Mouse (Mus musculus) CH12.LX (cell line): ENCODE measurements around the gene Uap1l1. TPM values are rescaled to one million over a fixed set of nuclear protein-coding genes. Genes with fewer than 3 reads are reported as not detected.

Source experiments
- DNase-seq: peaks from one replicate; pipeline ENCODE4 v3.0.0-alpha.2; 2013; ENCODE audit errors: extremely low read depth
- H3K27ac ChIP-seq: 2 replicates; pipeline ENCODE4 v1.5.1; 2012; ENCODE audit warnings: low read depth, mild to moderate bottlenecking, control low read depth, moderate library complexity; ENCODE audit not compliant: insufficient read depth
- H3K27me3 ChIP-seq: replicated peaks from 2 replicates; pipeline ENCODE3; 2012; ENCODE audit warnings: inconsistent platforms
- H3K36me3 ChIP-seq, 2 experiments: replicated peaks in 1 of 2; 2 replicates each; pipeline versions ENCODE3 to v1.6.1; 2012; ENCODE audit warnings: inconsistent platforms in 1 of 2, low read length in 1 of 2, mild to moderate bottlenecking in 1 of 2, mixed read lengths in 1 of 2, moderate library complexity in 1 of 2; ENCODE audit not compliant: control insufficient read depth in 1 of 2, insufficient read depth in 1 of 2
- H3K4me1 ChIP-seq, 2 experiments: 2 replicates each; pipeline ENCODE4 v1.6.1; 2012; ENCODE audit warnings: inconsistent platforms in 1 of 2, moderate library complexity in 1 of 2; ENCODE audit not compliant: insufficient read depth in 2 of 2, control insufficient read depth in 1 of 2
- H3K4me2 ChIP-seq: 2 replicates; pipeline ENCODE4 v1.6.1; 2012; ENCODE audit warnings: low read depth, mild to moderate bottlenecking, control low read depth; ENCODE audit not compliant: poor library complexity, insufficient read depth, severe bottlenecking
- H3K4me3 ChIP-seq, 3 experiments: fragments of 150-350 bp in 1 of 3; sonication (generic) in 1 of 3; replicated peaks in 1 of 3; 2 replicates each; pipeline versions ENCODE3 to v1.5.1; 2011 to 2012; ENCODE audit warnings: low read depth in 2 of 3, low read length in 2 of 3, mild to moderate bottlenecking in 2 of 3, moderate library complexity in 2 of 3, control low read depth in 1 of 3, improper control_type of control experiment in 1 of 3, inconsistent platforms in 1 of 3, mixed read lengths in 1 of 3; ENCODE audit not compliant: poor library complexity in 1 of 3
- H3K79me2 ChIP-seq: replicated peaks from 2 replicates; pipeline ENCODE4 v1.6.1; 2012; ENCODE audit warnings: mild to moderate bottlenecking, moderate library complexity; ENCODE audit not compliant: control insufficient read depth, poor library complexity, insufficient read depth, severe bottlenecking; ENCODE audit errors: extremely low read depth
- H3K9ac ChIP-seq: 2 replicates; pipeline ENCODE4 v1.6.1; 2012; ENCODE audit warnings: low read depth, mild to moderate bottlenecking, control low read depth, moderate library complexity; ENCODE audit not compliant: insufficient read depth
- H3K9me3 ChIP-seq: replicated peaks from 2 replicates; pipeline ENCODE3; 2012; ENCODE audit warnings: low read length, inconsistent platforms, mixed read lengths
- CHD1 ChIP-seq: IDR thresholded peaks from 2 replicates; pipeline ENCODE4 v1.6.1; 2012; ENCODE audit warnings: low read depth, low read length, improper control_type of control experiment, inconsistent platforms
- CHD2 ChIP-seq: IDR thresholded peaks from 2 replicates; pipeline ENCODE4 v1.6.1; 2011; ENCODE audit warnings: low read length, improper control_type of control experiment
- CTCF ChIP-seq, 2 experiments: IDR thresholded peaks in 1 of 2; conservative IDR thresholded peaks in 1 of 2; 2 replicates each; pipeline ENCODE4 v1.5.1; 2011 to 2012; ENCODE audit warnings: low read depth in 2 of 2, low read length in 2 of 2, improper control_type of control experiment in 1 of 2, inconsistent platforms in 1 of 2, mild to moderate bottlenecking in 1 of 2, moderate library complexity in 1 of 2
- E2F4 ChIP-seq: IDR thresholded peaks from 2 replicates; pipeline ENCODE4 v1.6.1; 2011; ENCODE audit warnings: low read depth, low read length, improper control_type of control experiment; ENCODE audit not compliant: insufficient replicate concordance
- ELF1 ChIP-seq: IDR thresholded peaks from 2 replicates; pipeline ENCODE4 v1.6.1; 2014; ENCODE audit warnings: low read depth, mild to moderate bottlenecking, inconsistent platforms, low read length, improper control_type of control experiment
- EP300 ChIP-seq: IDR thresholded peaks from 2 replicates; pipeline ENCODE4 v1.6.1; 2011; ENCODE audit warnings: low read length, improper control_type of control experiment
- ETS1 ChIP-seq: conservative IDR thresholded peaks from 2 replicates; pipeline ENCODE4 v1.6.1; 2012; ENCODE audit warnings: low read depth, mild to moderate bottlenecking, inconsistent platforms, low read length, improper control_type of control experiment, moderate library complexity
- GABPA ChIP-seq: IDR thresholded peaks from 2 replicates; pipeline ENCODE4 v1.6.1; 2012; ENCODE audit warnings: low read depth, low read length, improper control_type of control experiment, inconsistent platforms; ENCODE audit not compliant: insufficient replicate concordance
- JUN ChIP-seq: IDR thresholded peaks from 2 replicates; pipeline ENCODE4 v1.6.1; 2011; ENCODE audit warnings: low read depth, mild to moderate bottlenecking, low read length, improper control_type of control experiment, moderate library complexity; ENCODE audit not compliant: insufficient read depth
- JUND ChIP-seq: conservative IDR thresholded peaks from 2 replicates; pipeline ENCODE4 v1.6.1; 2011; ENCODE audit warnings: low read depth, low read length, improper control_type of control experiment
- MAFK ChIP-seq: IDR thresholded peaks from 2 replicates; pipeline ENCODE4 v1.6.1; 2011; ENCODE audit warnings: low read length, improper control_type of control experiment; ENCODE audit not compliant: insufficient replicate concordance
- MAZ ChIP-seq: IDR thresholded peaks from 2 replicates; pipeline ENCODE4 v1.6.1; 2012; ENCODE audit warnings: low read depth, mild to moderate bottlenecking, inconsistent platforms, low read length, improper control_type of control experiment, moderate library complexity
- MXI1 ChIP-seq: IDR thresholded peaks from 2 replicates; pipeline ENCODE4 v1.6.1; 2011; ENCODE audit warnings: mild to moderate bottlenecking, low read depth, low read length, improper control_type of control experiment
- NELFE ChIP-seq: IDR thresholded peaks from 2 replicates; pipeline ENCODE4 v1.6.1; 2011; ENCODE audit warnings: low read depth, low read length, improper control_type of control experiment
- NRF1 ChIP-seq: IDR thresholded peaks from 2 replicates; pipeline ENCODE4 v1.6.1; 2014; ENCODE audit warnings: low read depth, mild to moderate bottlenecking, inconsistent platforms, low read length, improper control_type of control experiment, moderate library complexity
- POLR2AphosphoS2 ChIP-seq: IDR thresholded peaks from 2 replicates; pipeline ENCODE4 v1.6.1; 2011; ENCODE audit warnings: low read depth, low read length, improper control_type of control experiment
- RCOR1 ChIP-seq: conservative IDR thresholded peaks from 2 replicates; pipeline ENCODE4 v1.6.1; 2012; ENCODE audit warnings: low read depth, mild to moderate bottlenecking, inconsistent platforms, low read length, improper control_type of control experiment
- SIN3A ChIP-seq: IDR thresholded peaks from 2 replicates; pipeline ENCODE4 v1.6.1; 2012; ENCODE audit warnings: low read length, improper control_type of control experiment, inconsistent platforms
- SMC3 ChIP-seq: IDR thresholded peaks from 2 replicates; pipeline ENCODE4 v1.6.1; 2011; ENCODE audit warnings: low read depth, low read length, improper control_type of control experiment
- UBTF ChIP-seq: IDR thresholded peaks from 2 replicates; pipeline ENCODE4 v1.6.1; 2012; ENCODE audit warnings: low read depth, mild to moderate bottlenecking, inconsistent platforms, low read length, improper control_type of control experiment, moderate library complexity
- ZMIZ1 ChIP-seq: IDR thresholded peaks from 2 replicates; pipeline ENCODE4 v1.6.1; 2012; ENCODE audit warnings: low read depth, mild to moderate bottlenecking, inconsistent platforms, low read length, improper control_type of control experiment
- ZNF384 ChIP-seq: IDR thresholded peaks from 2 replicates; pipeline ENCODE4 v1.6.1; 2012; ENCODE audit warnings: low read depth, low read length, improper control_type of control experiment, inconsistent platforms
- dilution Hi-C: fragments of 300-500 bp; cut with MboI; formaldehyde crosslinking; loops from 2 replicates; pipeline ENCODE4 v1.14.3; 2020; ENCODE audit warnings: low sequenced_read_pairs; ENCODE audit not compliant: extremely low pct_unique_long_range_greater_than_20kb, extremely low pct_ligation_motif_present
- in situ Hi-C: fragments of 300-500 bp; cut with MboI; formaldehyde crosslinking; loops from 3 replicates; pipeline ENCODE4 v1.14.3; 2019; ENCODE audit warnings: low sequenced_read_pairs, low pct_ligation_motif_present, low pct_unique_long_range_greater_than_20kb, mixed read lengths
- polyA plus RNA-seq: library from polyadenylated mRNA; unstranded; fragments of >175 nt; gene quantifications from 2 replicates; pipeline ENCODE4 v1.2.1, GENCODE M21; 2012; ENCODE audit warnings: low read depth; ENCODE audit not compliant: insufficient read length
- total RNA-seq, 2 experiments: library from RNA; depleted of rRNA; stranded (reverse); fragments of 300-350 nt in 1 of 2; fragments of >200 nt in 1 of 2; gene quantifications; 2 replicates each; pipeline ENCODE4 v1.2.3; 2012 to 2014

The Uap1l1 gene
- total and polyA plus RNA-seq, 3 experiments = 4.3 to 30.8 (median 14.5) TPM

DNA sequence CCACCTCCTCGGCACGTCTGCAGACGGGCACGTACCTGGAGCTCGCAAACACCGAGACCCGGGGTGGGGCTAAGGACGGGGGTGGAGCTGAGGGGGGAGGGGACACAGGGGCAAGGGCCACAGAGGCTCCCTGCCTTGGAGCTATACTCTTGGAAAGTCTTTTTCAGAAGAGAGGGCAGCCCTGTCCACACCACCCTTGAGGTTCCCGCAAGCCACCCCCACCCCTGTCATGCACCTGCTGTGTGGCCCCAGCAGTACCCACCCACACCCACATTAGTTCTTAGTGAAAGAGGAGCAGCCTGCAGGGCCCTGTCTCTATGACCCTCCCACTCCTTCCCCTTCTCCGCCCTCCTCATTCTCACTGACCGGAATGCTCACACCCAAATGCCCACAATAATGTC is 54.0 kb downstream of the Uap1l1 start:
- dilution Hi-C loops = no loop called here

DNA sequence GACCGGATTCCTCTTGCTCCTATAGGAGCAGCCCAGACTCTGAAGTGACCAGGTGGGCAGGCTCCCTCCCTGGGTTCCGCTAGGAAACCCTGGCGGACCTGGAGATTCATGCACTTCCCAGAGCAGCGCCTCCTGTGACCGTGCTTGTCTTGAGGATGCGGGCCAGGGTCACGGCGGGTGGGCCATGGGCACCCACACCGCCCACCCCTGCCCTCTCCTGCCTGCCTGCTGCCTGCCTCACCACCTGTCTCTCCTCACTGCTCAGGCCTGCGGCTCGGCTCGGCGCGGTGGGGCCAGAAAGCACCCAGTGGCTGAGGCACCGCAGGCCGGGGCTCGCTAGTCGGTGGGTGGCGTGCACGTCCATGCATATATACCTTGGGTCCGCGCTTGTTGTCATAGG is 54.5 kb downstream of the Uap1l1 start:
- in situ Hi-C loops (no loop called here), dilution Hi-C loops (no loop called here)
- no peak overlapping the region for H3K9ac ChIP-seq
- no peaks in the 10 kb centered on the region for H3K79me2 ChIP-seq
- H3K4me2 ChIP-seq = peak overlapping the region; percentile 54
- TF ChIP-seq MAZ (no peak), E2F4 (no peak)
- no peaks in the 10 kb centered on the region for H3K36me3 ChIP-seq
- H3K27ac ChIP-seq = no peak overlapping the region
- H3K4me1 ChIP-seq = peaks cover 0 to 5% of the 10 kb centered on the region in 2 experiments; a peak in 1 of 4 replicates
- no peak for DNase-seq
- no peaks in the 10 kb centered on the region for H3K9me3 ChIP-seq
- H3K27me3 ChIP-seq = peaks cover 93% of the 10 kb centered on the region
- no peak overlapping the region for H3K4me3 ChIP-seq

More for the DNA sequence above, 54.0 kb downstream of the Uap1l1 start:
- Histone ChIP-seq H3K27ac (no peak overlapping the region), H3K4me2 (peak overlapping the region; percentile 54), H3K4me1 (peaks cover 0 to 5% of the 10 kb centered on the region in 2 experiments; a peak in 1 of 4 replicates), H3K36me3 (no peaks in the 10 kb centered on the region), H3K79me2 (no peaks in the 10 kb centered on the region), H3K9me3 (no peaks in the 10 kb centered on the region), H3K9ac (no peak overlapping the region), H3K4me3 (no peak overlapping the region), H3K27me3 (peaks cover 93% of the 10 kb centered on the region)
- in situ Hi-C loops = no loop called here
- TF ChIP-seq ZMIZ1 (no peak), CHD1 (no peak), ZNF384 (no peak), ETS1 (no peak), E2F4 (no peak), SIN3A (no peak), SMC3 (no peak), NRF1 (no peak), JUN (no peak), CTCF (conservative IDR thresholded peaks at IDR 0.05 in 1 of 2, IDR thresholded peaks at IDR 0.05 in 1 of 2; ENCODE audit: low read depth in 2 of 2, low read length in 2 of 2) (no peak), MAFK (no peak), ELF1 (no peak), MAZ (no peak), CHD2 (no peak), POLR2AphosphoS2 (no peak)
- no peak for DNase-seq

DNA sequence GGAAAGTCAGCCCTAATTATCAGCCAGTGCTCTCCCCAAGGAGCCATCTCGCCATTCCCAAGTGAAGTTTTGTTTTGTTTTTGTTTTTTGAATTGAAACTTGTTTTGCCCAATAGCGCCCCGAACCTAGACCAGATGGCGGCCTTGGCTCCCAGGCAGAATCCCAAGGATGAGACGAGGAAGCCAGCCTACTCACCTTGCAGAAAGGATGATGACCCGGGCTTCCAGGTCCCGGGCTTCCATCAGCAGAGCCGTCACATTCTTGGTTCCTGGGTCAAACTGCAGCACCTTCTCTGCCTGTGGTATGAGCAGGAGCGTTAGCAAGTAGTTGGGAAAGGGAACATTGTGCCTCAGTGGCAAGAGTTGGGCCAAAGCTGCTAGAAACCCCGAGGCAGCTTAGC is 55.3 kb downstream of the Uap1l1 start:
- Histone ChIP-seq H3K9ac (no peak overlapping the region), H3K4me1 (peaks cover 2 to 5% of the 10 kb centered on the region in 2 experiments; a peak in 2 of 4 replicates), H3K27ac (no peak overlapping the region), H3K4me3 (no peak overlapping the region), H3K9me3 (no peaks in the 10 kb centered on the region), H3K36me3 (no peaks in the 10 kb centered on the region), H3K79me2 (no peaks in the 10 kb centered on the region), H3K27me3 (peaks cover 93% of the 10 kb centered on the region), H3K4me2 (no peak overlapping the region)
- TF ChIP-seq GABPA = no peak
- no peak for TF ChIP-seq EP300
- TF ChIP-seq MXI1 = no peak
- no peak for TF ChIP-seq JUND
- TF ChIP-seq UBTF = no peak
- TF ChIP-seq RCOR1 = no peak
- TF ChIP-seq CHD1 = no peak
- no peak for TF ChIP-seq NELFE
- DNase-seq = no peak
- dilution Hi-C loops (no loop called here), in situ Hi-C loops (no loop called here)
